In the genomic region with DNA sequence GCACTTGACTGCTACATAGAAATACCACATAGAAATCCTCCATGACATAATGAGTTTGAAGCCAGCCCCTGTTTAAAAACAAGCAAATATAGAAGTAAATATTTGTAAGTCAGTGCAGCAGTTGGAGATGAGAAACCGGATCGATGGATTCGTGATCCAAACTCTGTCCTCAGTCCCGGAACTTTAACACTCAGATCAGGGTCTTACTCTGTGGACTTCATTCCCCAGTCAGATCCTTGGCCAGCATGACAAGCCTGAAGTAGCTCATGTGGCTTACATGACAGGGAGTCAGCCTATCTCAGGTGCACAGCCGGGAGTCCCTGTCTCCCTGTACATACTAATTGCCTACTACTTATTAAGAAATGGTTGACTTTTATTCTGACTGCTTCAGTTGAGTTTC, we compare ENCODE assay signal across 32 mouse cellular contexts.
"Had no signal": no experiment of that assay in that cellular context is flagged by ENCODE, and none has a peak within 500 bp of the region (broad histone marks: within the 10 kb centered on the region; RNA-seq: fewer than 3 reads in every experiment).

No protein-coding gene starts in this region.

- H3K36me3 ChIP-seq: intestine, embryonic 15.5 days had no signal

- H3K9me3 ChIP-seq: heart, embryonic 10.5 days; heart, embryonic 12.5 days; heart, embryonic 13.5 days; heart, embryonic 15.5 days; hindbrain, embryonic 10.5 days; hindbrain, embryonic 12.5 days; hindbrain, embryonic 13.5 days; hindbrain, embryonic 15.5 days; intestine, embryonic 15.5 days; kidney, embryonic 15.5 days had no signal

- DNase-seq: heart, postnatal 10 days; heart, postnatal 14 days; heart, postnatal 4 days; kidney, adult 11 months; kidney, adult 18-20 months; kidney, adult 8-10 months; kidney, postnatal 10 days; kidney, postnatal 14 days; kidney, postnatal 25 days; kidney, postnatal 36 days; kidney, postnatal 4 days; layer of hippocampus, adult 9-11 months; layer of hippocampus, postnatal 36 days had no signal

- H3K4me2 ChIP-seq: heart, embryonic 11.5 days; heart, embryonic 12.5 days; heart, embryonic 13.5 days; heart, embryonic 15.5 days; hindbrain, embryonic 12.5 days; hindbrain, embryonic 13.5 days; hindbrain, embryonic 14.5 days; hindbrain, embryonic 15.5 days; intestine, embryonic 15.5 days; kidney, embryonic 15.5 days had no signal

- H3K4me3 ChIP-seq: heart, embryonic 10.5 days; heart, embryonic 12.5 days; heart, embryonic 13.5 days; heart, embryonic 15.5 days; hindbrain, embryonic 10.5 days; hindbrain, embryonic 12.5 days; hindbrain, embryonic 13.5 days; hindbrain, embryonic 15.5 days; intestine, embryonic 15.5 days; kidney, embryonic 15.5 days; layer of hippocampus, adult 2 months had no signal

- H3K4me1 ChIP-seq: heart, embryonic 10.5 days; heart, embryonic 12.5 days; heart, embryonic 13.5 days; heart, embryonic 15.5 days; hindbrain, embryonic 10.5 days; hindbrain, embryonic 12.5 days; hindbrain, embryonic 13.5 days; hindbrain, embryonic 15.5 days; intestine, embryonic 15.5 days; kidney, embryonic 15.5 days had no signal

- ATAC-seq: hindbrain, embryonic 16.5 days; hindbrain, postnatal 0 days; inflammation-experienced regulatory T-cells, adult 6 months; intestine, embryonic 15.5 days; intestine, embryonic 16.5 days; intestine, postnatal 0 days had no signal

- H3K27me3 ChIP-seq: heart, embryonic 12.5 days; heart, embryonic 13.5 days; heart, embryonic 15.5 days; hindbrain, embryonic 12.5 days; hindbrain, embryonic 13.5 days; hindbrain, embryonic 15.5 days; intestine, embryonic 15.5 days; kidney, embryonic 15.5 days had no signal

- H3K9ac ChIP-seq: heart, embryonic 12.5 days; heart, embryonic 13.5 days; heart, embryonic 15.5 days; hindbrain, embryonic 12.5 days; hindbrain, embryonic 13.5 days; hindbrain, embryonic 14.5 days; hindbrain, embryonic 15.5 days; intestine, embryonic 15.5 days; kidney, embryonic 15.5 days had no signal

- H3K27ac ChIP-seq: heart, embryonic 10.5 days; heart, embryonic 13.5 days; heart, embryonic 15.5 days; hindbrain, embryonic 10.5 days; hindbrain, embryonic 12.5 days; hindbrain, embryonic 13.5 days; hindbrain, embryonic 14.5 days; hindbrain, embryonic 15.5 days; hindbrain, postnatal 0 days; intestine, embryonic 15.5 days; kidney, embryonic 15.5 days; kidney, postnatal 0 days; layer of hippocampus, adult 2 months had no signal
